Mouse (Mus musculus): ENCODE data around the gene Arfgap2. TPM values are rescaled to one million over a fixed set of nuclear protein-coding genes. Genes with fewer than 3 reads are reported as not detected.

Gene Arfgap2
- polyA plus RNA-seq, 1 experiment from 2014 or later: 71.8 TPM

- no peak overlapping the region for H3K4me3 ChIP-seq (replicated peaks; ENCODE audit: low read depth, low read length)
- ATAC-seq (ENCODE audit: low FRiP score, low TSS enrichment): peak; percentile 49
- no peak overlapping the region for H3K4me2 ChIP-seq (ENCODE audit: low read length)
- H3K9ac ChIP-seq (replicated peaks; ENCODE audit: low read length): no peak overlapping the region
- H3K27me3 ChIP-seq (ENCODE audit: control insufficient read depth, insufficient read depth, low read length): no peaks in the 10 kb centered on the region
- WGBS: 41% methylated on average over 10 of the region's 10 CpGs
- peak; percentile 83 for DNase-seq
- no peak overlapping the region for H3K27ac ChIP-seq (replicated peaks; ENCODE audit: low read depth, low read length)
- H3K4me1 ChIP-seq (ENCODE audit: control insufficient read depth, insufficient read depth, low read length): no peaks in the 10 kb centered on the region
- no peaks in the 10 kb centered on the region for H3K9me3 ChIP-seq (ENCODE audit: control insufficient read depth, low read length)
- H3K36me3 ChIP-seq (ENCODE audit: control insufficient read depth, insufficient read depth, low read length): peaks cover 51% of the 10 kb centered on the region
Measured at GRCm38 (mm10) chr2:91278749-91279371, 14.1 kb downstream of the Arfgap2 start.

GRCm38 (mm10) chr2:91279372-91279755, 14.6 kb downstream of the Arfgap2 start:
- no peaks in the 10 kb centered on the region for H3K9me3 ChIP-seq (ENCODE audit: control insufficient read depth, low read length)
- no peak overlapping the region for H3K4me2 ChIP-seq (ENCODE audit: low read length)
- H3K36me3 ChIP-seq (ENCODE audit: control insufficient read depth, insufficient read depth, low read length): peaks cover 46% of the 10 kb centered on the region
- DNase-seq (no peak), ATAC-seq (ENCODE audit: low FRiP score, low TSS enrichment) (no peak)
- H3K9ac ChIP-seq (replicated peaks; ENCODE audit: low read length): no peak overlapping the region
- H3K27ac ChIP-seq (replicated peaks; ENCODE audit: low read depth, low read length): no peak overlapping the region
- 85% methylated on average over 2 of the region's 2 CpGs for WGBS
- no peaks in the 10 kb centered on the region for H3K4me1 ChIP-seq (ENCODE audit: control insufficient read depth, insufficient read depth, low read length)
- H3K27me3 ChIP-seq (ENCODE audit: control insufficient read depth, insufficient read depth, low read length): no peaks in the 10 kb centered on the region
- H3K4me3 ChIP-seq (replicated peaks; ENCODE audit: low read depth, low read length): no peak overlapping the region

GRCm38 (mm10) chr2:91281366-91281765, 16.6 kb downstream of the Arfgap2 start:
- no peaks in the 10 kb centered on the region for H3K27me3 ChIP-seq (ENCODE audit: control insufficient read depth, insufficient read depth, low read length)
- H3K9ac ChIP-seq (replicated peaks; ENCODE audit: low read length): no peak overlapping the region
- no peaks in the 10 kb centered on the region for H3K9me3 ChIP-seq (ENCODE audit: control insufficient read depth, low read length)
- DNase-seq (peak; percentile 20), ATAC-seq (ENCODE audit: low FRiP score, low TSS enrichment) (no peak)
- H3K4me2 ChIP-seq (ENCODE audit: low read length): no peak overlapping the region
- H3K36me3 ChIP-seq (ENCODE audit: control insufficient read depth, insufficient read depth, low read length): peaks cover 26% of the 10 kb centered on the region
- WGBS: 48% methylated on average over 5 of the region's 5 CpGs
- no peak overlapping the region for H3K4me3 ChIP-seq (replicated peaks; ENCODE audit: low read depth, low read length)
- H3K4me1 ChIP-seq (ENCODE audit: control insufficient read depth, insufficient read depth, low read length): no peaks in the 10 kb centered on the region
- H3K27ac ChIP-seq (replicated peaks; ENCODE audit: low read depth, low read length): no peak overlapping the region

GRCm38 (mm10) chr2:91283972-91284371, 19.2 kb downstream of the Arfgap2 start:
- Histone ChIP-seq H3K36me3 (ENCODE audit: control insufficient read depth, insufficient read depth, low read length) (0 out of 2 replicates have a peak, but pooled peaks cover 4% of the 10 kb centered on the region), H3K9ac (replicated peaks; ENCODE audit: low read length) (no peak overlapping the region), H3K9me3 (ENCODE audit: control insufficient read depth, low read length) (no peaks in the 10 kb centered on the region), H3K4me1 (ENCODE audit: control insufficient read depth, insufficient read depth, low read length) (no peaks in the 10 kb centered on the region), H3K27ac (replicated peaks; ENCODE audit: low read depth, low read length) (no peak overlapping the region), H3K4me2 (ENCODE audit: low read length) (no peak overlapping the region), H3K27me3 (ENCODE audit: control insufficient read depth, insufficient read depth, low read length) (no peaks in the 10 kb centered on the region), H3K4me3 (replicated peaks; ENCODE audit: low read depth, low read length) (no peak overlapping the region)
- ATAC-seq (ENCODE audit: low FRiP score, low TSS enrichment) (no peak), DNase-seq (no peak)
- WGBS: 90% methylated on average over 3 of the region's 3 CpGs

GRCm38 (mm10) chr2:91284375-91285199, 19.8 kb downstream of the Arfgap2 start:
- DNase-seq (peak; percentile 48), ATAC-seq (ENCODE audit: low FRiP score, low TSS enrichment) (no peak)
- Histone ChIP-seq H3K36me3 (ENCODE audit: control insufficient read depth, insufficient read depth, low read length) (0 out of 2 replicates have a peak, but pooled peaks cover 4% of the 10 kb centered on the region), H3K27me3 (ENCODE audit: control insufficient read depth, insufficient read depth, low read length) (no peaks in the 10 kb centered on the region), H3K4me1 (ENCODE audit: control insufficient read depth, insufficient read depth, low read length) (no peaks in the 10 kb centered on the region), H3K9ac (replicated peaks; ENCODE audit: low read length) (no peak overlapping the region), H3K27ac (replicated peaks; ENCODE audit: low read depth, low read length) (0 out of 2 replicates have a peak overlapping the region, but pooled peaks have one; percentile 32), H3K4me2 (ENCODE audit: low read length) (no peak overlapping the region), H3K9me3 (ENCODE audit: control insufficient read depth, low read length) (no peaks in the 10 kb centered on the region), H3K4me3 (replicated peaks; ENCODE audit: low read depth, low read length) (no peak overlapping the region)
- 74% methylated on average over 13 of the region's 13 CpGs for WGBS

GRCm38 (mm10) chr2:91285885-91286505, 21.2 kb downstream of the Arfgap2 start:
- DNase-seq: peak; percentile 93
- Histone ChIP-seq H3K36me3 (ENCODE audit: control insufficient read depth, insufficient read depth, low read length) (0 out of 2 replicates have a peak, but pooled peaks cover 4% of the 10 kb centered on the region), H3K27ac (replicated peaks; ENCODE audit: low read depth, low read length) (no peak overlapping the region), H3K9me3 (ENCODE audit: control insufficient read depth, low read length) (no peaks in the 10 kb centered on the region), H3K27me3 (ENCODE audit: control insufficient read depth, insufficient read depth, low read length) (no peaks in the 10 kb centered on the region), H3K4me3 (replicated peaks; ENCODE audit: low read depth, low read length) (no peak overlapping the region), H3K9ac (replicated peaks; ENCODE audit: low read length) (no peak overlapping the region), H3K4me2 (ENCODE audit: low read length) (no peak overlapping the region), H3K4me1 (ENCODE audit: control insufficient read depth, insufficient read depth, low read length) (no peaks in the 10 kb centered on the region)
- peak; percentile 44; the same call in 1 of the 2 replicates for ATAC-seq (ENCODE audit: low FRiP score, low TSS enrichment)
- WGBS: 13% methylated on average over 7 of the region's 7 CpGs

- H3K27ac ChIP-seq (replicated peaks; ENCODE audit: low read depth, low read length): no peak overlapping the region
- no peaks in the 10 kb centered on the region for H3K27me3 ChIP-seq (ENCODE audit: control insufficient read depth, insufficient read depth, low read length)
- no peaks in the 10 kb centered on the region for H3K4me1 ChIP-seq (ENCODE audit: control insufficient read depth, insufficient read depth, low read length)
- no peak overlapping the region for H3K4me3 ChIP-seq (replicated peaks; ENCODE audit: low read depth, low read length)
- DNase-seq: no peak
- no peaks in the 10 kb centered on the region for H3K9me3 ChIP-seq (ENCODE audit: control insufficient read depth, low read length)
- no peak overlapping the region for H3K9ac ChIP-seq (replicated peaks; ENCODE audit: low read length)
- 90% methylated on average over 6 of the region's 6 CpGs for WGBS
- ATAC-seq (ENCODE audit: low FRiP score, low TSS enrichment): no peak
- H3K4me2 ChIP-seq (ENCODE audit: low read length): no peak overlapping the region
- H3K36me3 ChIP-seq (ENCODE audit: control insufficient read depth, insufficient read depth, low read length): 0 out of 2 replicates have a peak, but pooled peaks cover 4% of the 10 kb centered on the region
Measured at GRCm38 (mm10) chr2:91287563-91287962, 22.8 kb downstream of the Arfgap2 start.

- Histone ChIP-seq H3K4me2 (ENCODE audit: low read length) (no peak overlapping the region), H3K4me1 (ENCODE audit: control insufficient read depth, insufficient read depth, low read length) (no peaks in the 10 kb centered on the region), H3K36me3 (ENCODE audit: control insufficient read depth, insufficient read depth, low read length) (0 out of 2 replicates have a peak, but pooled peaks cover 2% of the 10 kb centered on the region), H3K4me3 (replicated peaks; ENCODE audit: low read depth, low read length) (no peak overlapping the region), H3K27ac (replicated peaks; ENCODE audit: low read depth, low read length) (no peak overlapping the region), H3K27me3 (ENCODE audit: control insufficient read depth, insufficient read depth, low read length) (no peaks in the 10 kb centered on the region), H3K9me3 (ENCODE audit: control insufficient read depth, low read length) (no peaks in the 10 kb centered on the region), H3K9ac (replicated peaks; ENCODE audit: low read length) (no peak overlapping the region)
- ATAC-seq (ENCODE audit: low FRiP score, low TSS enrichment) (no peak), DNase-seq (peak; percentile 23)
- WGBS: 84% methylated on average over 12 of the region's 12 CpGs
Measured at GRCm38 (mm10) chr2:91291197-91292007, 26.6 kb downstream of the Arfgap2 start.
